Mouse (Mus musculus) CH12.LX (cell line): ENCODE measurements at regions not wholly inside any gene's neighbourhood (a gene's known extent, or its start where the extent isn't known, plus 50 kb on each side); places are given as distances from the start of the nearest gene placed in this dataset.

Source experiments
- DNase-seq: peaks from one replicate; pipeline ENCODE4 v3.0.0-alpha.2; 2013; ENCODE audit errors: extremely low read depth
- H3K27ac ChIP-seq: 2 replicates; pipeline ENCODE4 v1.5.1; 2012; ENCODE audit warnings: low read depth, mild to moderate bottlenecking, control low read depth, moderate library complexity; ENCODE audit not compliant: insufficient read depth
- H3K27me3 ChIP-seq: replicated peaks from 2 replicates; pipeline ENCODE3; 2012; ENCODE audit warnings: inconsistent platforms
- H3K36me3 ChIP-seq, 2 experiments: replicated peaks in 1 of 2; 2 replicates each; pipeline versions ENCODE3 to v1.6.1; 2012; ENCODE audit warnings: inconsistent platforms in 1 of 2, low read length in 1 of 2, mild to moderate bottlenecking in 1 of 2, mixed read lengths in 1 of 2, moderate library complexity in 1 of 2; ENCODE audit not compliant: control insufficient read depth in 1 of 2, insufficient read depth in 1 of 2
- H3K4me1 ChIP-seq, 2 experiments: 2 replicates each; pipeline ENCODE4 v1.6.1; 2012; ENCODE audit warnings: inconsistent platforms in 1 of 2, moderate library complexity in 1 of 2; ENCODE audit not compliant: insufficient read depth in 2 of 2, control insufficient read depth in 1 of 2
- H3K4me2 ChIP-seq: 2 replicates; pipeline ENCODE4 v1.6.1; 2012; ENCODE audit warnings: low read depth, mild to moderate bottlenecking, control low read depth; ENCODE audit not compliant: poor library complexity, insufficient read depth, severe bottlenecking
- H3K4me3 ChIP-seq, 3 experiments: fragments of 150-350 bp in 1 of 3; sonication (generic) in 1 of 3; replicated peaks in 1 of 3; 2 replicates each; pipeline versions ENCODE3 to v1.5.1; 2011 to 2012; ENCODE audit warnings: low read depth in 2 of 3, low read length in 2 of 3, mild to moderate bottlenecking in 2 of 3, moderate library complexity in 2 of 3, control low read depth in 1 of 3, improper control_type of control experiment in 1 of 3, inconsistent platforms in 1 of 3, mixed read lengths in 1 of 3; ENCODE audit not compliant: poor library complexity in 1 of 3
- H3K79me2 ChIP-seq: replicated peaks from 2 replicates; pipeline ENCODE4 v1.6.1; 2012; ENCODE audit warnings: mild to moderate bottlenecking, moderate library complexity; ENCODE audit not compliant: control insufficient read depth, poor library complexity, insufficient read depth, severe bottlenecking; ENCODE audit errors: extremely low read depth
- H3K9ac ChIP-seq: 2 replicates; pipeline ENCODE4 v1.6.1; 2012; ENCODE audit warnings: low read depth, mild to moderate bottlenecking, control low read depth, moderate library complexity; ENCODE audit not compliant: insufficient read depth
- H3K9me3 ChIP-seq: replicated peaks from 2 replicates; pipeline ENCODE3; 2012; ENCODE audit warnings: low read length, inconsistent platforms, mixed read lengths
- E2F4 ChIP-seq: IDR thresholded peaks from 2 replicates; pipeline ENCODE4 v1.6.1; 2011; ENCODE audit warnings: low read depth, low read length, improper control_type of control experiment; ENCODE audit not compliant: insufficient replicate concordance
- GABPA ChIP-seq: IDR thresholded peaks from 2 replicates; pipeline ENCODE4 v1.6.1; 2012; ENCODE audit warnings: low read depth, low read length, improper control_type of control experiment, inconsistent platforms; ENCODE audit not compliant: insufficient replicate concordance
- JUN ChIP-seq: IDR thresholded peaks from 2 replicates; pipeline ENCODE4 v1.6.1; 2011; ENCODE audit warnings: low read depth, mild to moderate bottlenecking, low read length, improper control_type of control experiment, moderate library complexity; ENCODE audit not compliant: insufficient read depth
- JUND ChIP-seq: conservative IDR thresholded peaks from 2 replicates; pipeline ENCODE4 v1.6.1; 2011; ENCODE audit warnings: low read depth, low read length, improper control_type of control experiment
- MAX ChIP-seq: IDR thresholded peaks from 2 replicates; pipeline ENCODE4 v1.6.1; 2011; ENCODE audit warnings: low read length, improper control_type of control experiment
- MEF2A ChIP-seq: IDR thresholded peaks from 2 replicates; pipeline ENCODE4 v1.6.1; 2014; ENCODE audit warnings: low read depth, mild to moderate bottlenecking, inconsistent platforms, low read length, improper control_type of control experiment, borderline replicate concordance
- MYC ChIP-seq: IDR thresholded peaks from 2 replicates; pipeline ENCODE4 v1.6.1; 2011; ENCODE audit warnings: low read depth, mild to moderate bottlenecking, improper control_type of control experiment, low read length
- NELFE ChIP-seq: IDR thresholded peaks from 2 replicates; pipeline ENCODE4 v1.6.1; 2011; ENCODE audit warnings: low read depth, low read length, improper control_type of control experiment
- PAX5 ChIP-seq: IDR thresholded peaks from 2 replicates; pipeline ENCODE4 v1.6.1; 2012; ENCODE audit warnings: low read length, inconsistent platforms, mixed read lengths
- POLR2AphosphoS2 ChIP-seq: IDR thresholded peaks from 2 replicates; pipeline ENCODE4 v1.6.1; 2011; ENCODE audit warnings: low read depth, low read length, improper control_type of control experiment
- USF1 ChIP-seq: IDR thresholded peaks from 2 replicates; pipeline ENCODE4 v1.6.1; 2014; ENCODE audit warnings: low read depth, mild to moderate bottlenecking, inconsistent platforms, low read length, improper control_type of control experiment
- USF2 ChIP-seq: conservative IDR thresholded peaks from 2 replicates; pipeline ENCODE4 v1.6.1; 2011; ENCODE audit warnings: low read depth, low read length, improper control_type of control experiment
- ZMIZ1 ChIP-seq: IDR thresholded peaks from 2 replicates; pipeline ENCODE4 v1.6.1; 2012; ENCODE audit warnings: low read depth, mild to moderate bottlenecking, inconsistent platforms, low read length, improper control_type of control experiment
- ZNF384 ChIP-seq: IDR thresholded peaks from 2 replicates; pipeline ENCODE4 v1.6.1; 2012; ENCODE audit warnings: low read depth, low read length, improper control_type of control experiment, inconsistent platforms
- dilution Hi-C: fragments of 300-500 bp; cut with MboI; formaldehyde crosslinking; loops from 2 replicates; pipeline ENCODE4 v1.14.3; 2020; ENCODE audit warnings: low sequenced_read_pairs; ENCODE audit not compliant: extremely low pct_unique_long_range_greater_than_20kb, extremely low pct_ligation_motif_present
- in situ Hi-C: fragments of 300-500 bp; cut with MboI; formaldehyde crosslinking; loops from 3 replicates; pipeline ENCODE4 v1.14.3; 2019; ENCODE audit warnings: low sequenced_read_pairs, low pct_ligation_motif_present, low pct_unique_long_range_greater_than_20kb, mixed read lengths

DNA sequence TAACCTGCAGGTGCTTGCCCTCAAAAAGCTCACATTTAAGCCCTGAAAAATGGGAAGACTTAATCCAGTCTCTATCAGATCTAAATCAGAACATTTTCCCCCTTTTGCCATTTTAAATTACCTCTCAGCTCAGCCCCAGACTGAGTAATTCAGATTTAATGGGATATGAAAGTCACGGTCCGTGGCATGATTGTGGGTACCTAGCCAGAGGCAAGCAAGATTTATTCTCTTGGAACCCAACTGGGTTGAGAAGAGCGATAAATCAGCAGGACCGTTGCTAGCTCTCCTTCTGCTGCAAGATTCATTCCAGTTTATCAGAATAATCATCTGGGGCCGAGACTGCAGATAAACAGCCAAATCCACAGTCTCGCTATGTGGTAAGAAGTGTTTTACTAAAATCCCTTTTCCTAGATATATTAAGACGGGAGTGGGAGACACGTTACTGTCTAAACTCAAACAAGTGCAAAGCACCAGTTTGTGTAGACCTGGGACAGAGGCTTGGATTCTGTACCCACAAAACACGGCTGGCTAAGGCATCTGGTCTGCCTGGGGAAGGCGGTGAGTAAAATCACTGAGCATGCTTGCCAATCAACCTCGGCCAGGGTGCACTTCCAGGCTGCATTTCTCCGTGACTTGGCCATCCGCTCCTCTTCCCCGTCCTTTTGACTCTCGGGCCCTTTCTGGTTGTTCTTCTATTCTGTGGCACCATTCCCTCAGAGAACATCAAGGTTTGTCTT, 282.2 kb upstream of the Chd6 start:
- Histone ChIP-seq H3K27me3 (no peaks in the 10 kb centered on the region), H3K4me1 (no peaks in the 10 kb centered on the region), H3K9me3 (peaks cover 69% of the 10 kb centered on the region), H3K27ac (no peak overlapping the region), H3K4me2 (no peak overlapping the region), H3K79me2 (no peaks in the 10 kb centered on the region), H3K9ac (no peak overlapping the region), H3K36me3 (no peaks in the 10 kb centered on the region), H3K4me3 (no peak overlapping the region)
- TF ChIP-seq ZMIZ1 (no peak), POLR2AphosphoS2 (no peak), MAX (no peak), MEF2A (no peak), E2F4 (no peak), JUN (no peak), NELFE (no peak)
- DNase-seq, result no peak
- in situ Hi-C loops (no loop called here), dilution Hi-C loops (no loop called here)

DNA sequence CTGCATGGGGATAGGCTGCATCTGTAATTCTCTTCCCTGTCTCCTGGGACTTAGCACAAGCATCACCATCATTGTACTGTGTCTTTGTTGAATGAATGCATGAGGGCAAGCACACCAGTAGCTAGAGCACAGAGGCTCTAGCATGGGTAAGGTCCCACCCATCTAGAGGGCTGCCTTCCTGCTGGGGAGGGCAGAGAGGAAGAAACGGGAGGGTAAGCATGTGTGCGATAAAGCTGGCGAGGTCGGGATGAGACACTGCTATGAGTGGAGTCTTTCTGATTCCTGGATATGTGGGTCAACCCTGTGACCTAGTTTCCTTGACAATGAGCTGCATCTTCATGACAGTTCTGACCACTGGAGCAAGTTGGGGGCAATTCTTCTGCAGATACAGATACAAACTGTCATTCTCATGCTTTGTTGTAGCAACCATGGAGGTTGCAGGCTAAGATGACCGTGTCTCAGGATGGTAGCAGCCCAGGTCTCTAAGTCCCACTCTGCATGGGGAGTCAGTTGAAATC, 280.5 kb upstream of the Chd6 start:
- in situ Hi-C loops, result no loop called here
- no peaks in the 10 kb centered on the region for H3K27me3 ChIP-seq
- no peak for TF ChIP-seq JUND
- TF ChIP-seq MYC, result no peak
- no peak for TF ChIP-seq JUN
- TF ChIP-seq USF2, result no peak
- no peak for TF ChIP-seq GABPA
- TF ChIP-seq USF1, result no peak
- no peak for TF ChIP-seq ZNF384
- TF ChIP-seq PAX5, result no peak
- TF ChIP-seq, all 38 proteins: peak for 0
- Histone ChIP-seq H3K9me3 (peaks cover 70% of the 10 kb centered on the region), H3K79me2 (no peaks in the 10 kb centered on the region), H3K4me3 (no peak overlapping the region), H3K27ac (no peak overlapping the region), H3K36me3 (no peaks in the 10 kb centered on the region), H3K4me2 (no peak overlapping the region), H3K9ac (no peak overlapping the region), H3K4me1 (no peaks in the 10 kb centered on the region)
- dilution Hi-C loops, result no loop called here
- DNase-seq, result no peak
